Mouse (Mus musculus) megakaryocyte, adult 5-6 weeks (primary cell): Measurements from ENCODE around the gene Efcab7. TPM values are rescaled to one million over a fixed set of nuclear protein-coding genes. Genes with fewer than 3 reads are reported as not detected.

ENCODE experiments used
- ATAC-seq: 2 replicates; pipeline ENCODE4 v1.8.0; 2016; ENCODE audit warnings: mild to moderate bottlenecking, inconsistent platforms; ENCODE audit not compliant: poor library complexity, severe bottlenecking
- total RNA-seq, 2 experiments: library from RNA; stranded (forward) in 1 of 2; stranded (reverse) in 1 of 2; fragments of 153-499, 151-499 nt in 1 of 2; fragments of 221-1000, 200-1000 nt in 1 of 2; gene quantifications; 2 replicates each; pipeline versions ENCODE4 v1.2.3 to v1.2.4; 2015 to 2017

Efcab7 gene
- total RNA-seq (2015) (2.1 and 11.8 TPM in 2 replicates), total RNA-seq (2017) (1.4 and 1.6 TPM in 2 replicates)

DNA sequence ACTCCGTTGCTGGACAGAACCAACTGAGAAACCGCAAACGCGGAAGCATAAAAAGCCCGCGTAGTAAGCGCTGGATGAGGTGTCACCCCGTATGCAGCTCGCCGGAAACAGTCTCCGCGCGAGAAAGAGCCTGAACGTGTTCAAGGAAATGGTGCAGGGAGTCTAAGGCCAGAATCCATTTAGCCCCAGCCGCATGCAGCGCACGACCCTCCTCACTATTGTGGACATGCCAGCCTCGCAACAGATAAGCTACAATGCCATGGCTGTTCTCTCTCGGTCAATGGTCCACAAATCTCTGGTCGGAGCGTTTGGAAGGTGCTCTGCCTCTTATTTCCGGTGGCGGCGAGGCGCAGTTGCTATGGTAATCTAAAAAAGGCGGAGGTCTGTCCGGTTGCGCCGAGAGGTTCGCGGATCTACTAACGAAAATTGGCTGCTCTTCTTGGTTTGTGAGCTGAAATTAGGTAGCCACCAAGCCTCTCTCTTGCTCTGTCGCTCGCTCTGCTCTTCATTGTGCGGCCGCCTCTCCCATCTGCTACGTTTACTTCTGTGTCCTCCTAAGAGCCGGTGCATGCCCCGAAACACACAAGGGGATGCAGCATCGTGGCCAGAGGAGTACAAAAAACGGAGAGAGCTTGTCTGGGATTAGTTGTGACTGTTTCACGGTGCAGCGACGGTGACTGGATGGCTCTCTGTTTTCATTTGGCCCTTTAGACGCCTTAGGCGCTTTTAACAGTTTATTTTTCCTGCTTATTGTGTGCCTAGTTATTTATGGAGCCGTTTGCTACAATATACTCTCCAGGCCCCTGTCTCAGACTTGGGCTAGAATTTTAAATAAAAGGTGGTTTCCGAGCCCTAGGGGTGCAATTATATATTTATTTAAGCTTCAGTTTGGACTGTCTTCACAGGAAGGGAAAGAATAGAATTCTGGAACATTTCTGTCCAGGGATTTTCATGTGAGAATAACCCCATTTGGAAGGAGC, at the start of gene Efcab7:
Gene Efcab7 (plus strand): TSS at position 105 of the 980 bp plus-strand sequence.
- peak; percentile 96 for ATAC-seq

DNA sequence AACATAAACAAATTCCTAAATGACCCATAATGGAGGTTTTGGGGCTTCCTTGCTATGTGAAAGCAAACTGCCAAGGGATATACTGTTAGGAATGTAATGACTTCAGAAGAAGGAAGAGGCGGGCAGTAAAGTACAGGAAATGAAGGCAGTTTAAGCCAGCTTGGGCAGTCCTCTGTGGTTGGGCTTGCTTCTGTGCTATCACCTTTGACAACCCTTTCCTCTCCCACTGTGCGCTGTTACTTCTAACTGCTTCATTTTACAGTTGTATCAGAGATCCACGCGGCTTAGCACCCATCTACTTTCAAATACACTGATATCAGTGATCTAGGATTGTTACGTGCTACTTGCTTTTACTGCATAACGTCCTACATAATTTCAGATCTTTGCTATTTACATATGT, 36.6 kb upstream of the Efcab7 start:
- ATAC-seq, result no peak

DNA sequence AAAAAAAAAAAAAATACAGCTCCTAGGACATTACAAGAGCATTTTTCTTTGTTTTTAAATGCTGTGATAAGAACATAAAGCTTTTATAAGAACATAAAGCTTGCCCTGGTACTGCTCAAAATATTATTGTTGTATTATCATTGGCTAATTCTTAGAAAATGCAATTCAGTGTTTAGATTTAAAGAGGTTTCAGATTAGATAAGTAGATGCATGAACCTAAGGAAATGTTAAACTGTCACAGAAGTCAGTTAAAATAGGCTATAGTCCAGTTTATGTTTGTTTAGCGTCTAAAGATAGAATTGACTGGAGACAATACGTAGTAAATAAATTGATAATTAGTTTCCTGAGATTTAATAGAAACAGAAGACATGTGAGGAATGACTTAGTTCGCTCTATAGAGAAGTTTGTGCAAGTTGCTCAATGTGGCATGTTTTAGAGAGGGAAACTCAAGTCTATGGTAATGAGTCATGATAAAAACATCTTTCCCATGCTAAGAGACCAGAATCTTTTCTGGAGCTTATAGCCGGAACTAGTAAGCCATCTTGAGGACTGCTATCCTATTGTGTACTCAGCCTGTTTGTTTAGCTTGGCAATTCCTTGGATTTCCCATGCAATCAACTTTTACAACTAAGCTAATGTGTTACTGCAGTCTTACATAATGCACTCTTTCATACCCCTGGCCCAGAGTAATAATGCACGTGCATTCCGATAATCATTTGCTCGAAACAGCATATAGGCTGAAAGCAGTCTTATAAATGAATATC, 12.1 kb upstream of the Efcab7 start:
- no peak for ATAC-seq

DNA sequence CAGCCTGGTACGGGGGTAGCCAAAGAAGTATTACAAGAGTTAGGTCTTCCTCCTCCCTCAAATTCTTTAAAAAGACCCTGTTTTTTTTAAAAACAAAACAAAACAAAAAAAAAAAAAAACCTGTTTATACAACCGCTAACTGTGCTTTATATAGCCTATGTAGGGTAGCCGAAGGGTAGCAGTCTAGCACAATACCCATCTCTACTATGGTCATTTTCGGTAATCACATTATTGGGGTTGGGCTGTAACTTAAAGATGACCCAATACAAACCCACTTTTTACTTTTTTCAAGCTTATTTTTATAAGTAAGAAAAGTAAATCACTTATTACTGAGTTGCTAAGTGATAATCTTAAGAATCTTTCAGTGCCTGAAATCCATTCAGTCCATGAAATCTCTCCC, 661 bp upstream of the Efcab7 start:
- no peak for ATAC-seq

DNA sequence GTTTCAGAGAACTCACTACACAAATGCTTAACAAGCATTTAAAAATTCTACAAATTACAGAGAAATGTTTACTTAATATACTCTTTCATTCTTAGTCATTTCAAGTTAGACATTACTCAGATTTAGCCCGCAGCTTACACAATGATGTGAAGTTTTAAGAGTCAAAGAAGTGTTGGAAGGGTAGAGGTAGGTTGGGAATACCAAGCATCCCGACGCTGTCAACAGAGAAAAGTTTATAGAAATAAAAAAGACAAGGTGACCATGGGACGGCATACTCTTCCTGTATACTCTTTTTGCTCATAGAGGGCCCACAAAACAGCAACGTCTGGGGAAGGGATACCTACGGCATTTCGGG, 282 bp upstream of the Efcab7 start:
- ATAC-seq, result no peak

DNA sequence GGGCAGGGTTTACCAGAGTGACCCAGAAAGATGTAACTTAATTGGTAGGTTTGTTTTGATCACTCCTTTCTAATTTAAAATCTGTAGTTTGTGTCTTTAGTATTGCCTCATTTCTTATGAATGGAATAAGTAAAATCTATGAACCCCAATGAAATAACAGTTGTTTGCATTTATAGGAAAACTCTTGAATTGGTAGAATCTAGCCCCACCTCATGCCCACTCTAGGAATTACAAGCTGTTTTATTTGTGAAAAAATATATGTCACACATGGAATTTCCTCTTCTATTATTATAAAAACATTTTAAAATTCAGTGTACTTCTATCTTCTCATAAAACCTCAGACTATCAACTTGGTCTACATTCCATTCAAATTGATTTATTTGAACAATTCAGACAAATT, 52.9 kb downstream of the Efcab7 start:
- no peak for ATAC-seq

DNA sequence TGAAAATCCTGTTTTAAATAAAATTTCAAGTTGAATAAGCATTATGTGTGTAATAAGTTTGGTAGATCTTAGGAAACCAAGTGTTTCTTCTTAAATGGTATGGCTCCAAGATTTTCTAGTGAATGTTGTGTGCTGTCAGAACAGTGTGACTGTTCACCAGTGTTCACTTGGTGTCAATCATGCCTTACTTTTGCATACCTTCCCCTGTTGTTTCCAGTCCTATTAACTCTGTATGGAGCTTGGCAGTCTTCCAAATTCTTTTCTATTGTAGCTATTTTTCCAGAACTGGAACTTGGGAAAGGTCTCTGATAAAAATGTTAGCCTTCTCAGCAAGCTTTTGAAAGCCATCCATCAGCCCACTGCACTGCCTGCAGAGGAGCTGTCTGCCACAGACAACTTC, 53.4 kb downstream of the Efcab7 start:
- no peak for ATAC-seq

DNA sequence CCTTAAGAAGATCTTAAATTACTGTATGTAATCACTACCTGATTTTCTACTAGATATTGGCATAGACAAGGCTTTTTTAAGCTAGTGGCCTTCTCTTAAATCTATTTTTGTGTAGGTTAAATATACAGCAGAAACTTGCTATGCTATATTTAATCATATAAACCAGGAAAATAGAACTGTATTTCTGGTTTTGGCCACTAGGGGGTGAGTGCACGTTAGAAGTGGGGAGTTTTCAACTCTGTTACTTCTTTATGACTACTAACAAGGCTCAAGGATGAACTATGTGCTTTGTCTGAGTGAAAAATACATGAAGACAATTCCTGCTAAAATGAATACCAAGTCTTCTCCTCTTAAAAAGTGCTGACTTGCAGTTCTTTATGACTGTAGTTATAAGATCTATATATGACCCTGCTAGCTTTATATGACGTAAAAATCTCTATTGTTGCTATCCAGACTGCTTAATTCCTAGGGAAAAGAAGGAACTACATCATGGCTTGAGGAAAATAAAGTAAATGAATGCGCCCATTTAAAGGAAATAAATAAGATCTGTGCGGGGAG, 85.0 kb downstream of the Efcab7 start:
- peak; percentile 57; the same call in 1 of the 2 replicates for ATAC-seq

DNA sequence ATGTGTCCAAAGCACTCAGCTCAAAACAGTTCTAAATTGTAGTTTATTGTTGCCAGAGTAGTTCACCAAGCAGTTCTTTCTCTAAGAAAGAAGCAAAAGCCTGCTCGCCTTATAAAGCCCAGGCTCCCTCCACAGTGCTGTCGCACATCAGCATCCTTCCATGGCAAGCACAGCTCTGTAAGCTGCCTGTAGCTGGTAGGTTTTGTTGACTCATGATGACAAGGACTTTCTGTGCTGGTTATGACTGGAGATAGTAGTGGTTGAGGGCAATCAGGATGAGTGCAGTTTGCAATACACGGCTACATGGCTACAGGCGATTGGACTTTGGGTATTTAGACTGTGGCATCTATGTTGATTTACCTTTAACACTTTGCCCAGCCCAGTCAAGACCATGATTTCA, 97.4 kb downstream of the Efcab7 start:
- no peak for ATAC-seq

DNA sequence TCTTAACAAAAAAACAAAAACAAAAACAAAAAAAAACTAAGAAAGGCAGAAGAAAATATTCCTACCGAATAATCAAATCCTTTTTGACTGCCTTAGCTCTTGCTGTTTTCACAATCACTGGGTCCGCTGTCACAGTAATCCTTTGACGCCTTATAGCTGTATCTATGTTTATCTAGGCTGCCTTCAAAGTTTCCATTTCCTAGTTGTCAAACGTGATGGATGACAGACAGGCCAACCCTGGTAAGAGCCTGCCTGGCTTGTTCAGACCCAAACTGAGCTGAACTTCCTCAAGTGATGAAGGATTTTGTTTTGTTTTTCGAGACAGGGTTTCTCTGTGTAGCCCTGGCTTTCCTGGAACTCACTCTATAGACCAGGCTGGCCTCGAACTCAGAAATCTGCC, 99.5 kb downstream of the Efcab7 start:
- ATAC-seq, result no peak

DNA sequence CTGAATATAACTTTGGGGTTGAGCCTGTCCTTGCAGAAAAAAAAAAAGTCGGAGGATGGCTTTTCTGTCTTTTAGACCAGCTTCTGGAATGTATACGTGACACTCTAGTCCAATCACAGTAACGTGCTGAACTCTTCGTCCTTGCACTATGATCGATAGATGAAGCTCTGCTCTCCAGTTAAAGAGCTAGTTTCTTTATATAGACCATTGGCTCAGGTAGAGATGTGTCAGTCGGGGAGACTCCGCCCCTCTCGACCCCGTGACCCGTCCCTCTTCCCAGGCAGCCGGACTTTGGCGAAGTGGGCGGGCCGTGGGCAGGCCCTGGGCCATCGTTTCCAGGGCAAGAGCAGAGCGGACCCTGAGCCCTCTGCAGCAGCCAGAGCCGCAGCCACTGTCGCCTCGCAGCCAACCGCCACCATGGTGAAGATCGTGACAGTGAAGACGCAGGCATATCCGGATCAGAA, 100.2 kb downstream of the Efcab7 start, which contains the start of gene Pgm1:
Gene Pgm1 (plus strand): TSS at position 266 of the 464 bp plus-strand sequence.
- peak; percentile 86 for ATAC-seq

DNA sequence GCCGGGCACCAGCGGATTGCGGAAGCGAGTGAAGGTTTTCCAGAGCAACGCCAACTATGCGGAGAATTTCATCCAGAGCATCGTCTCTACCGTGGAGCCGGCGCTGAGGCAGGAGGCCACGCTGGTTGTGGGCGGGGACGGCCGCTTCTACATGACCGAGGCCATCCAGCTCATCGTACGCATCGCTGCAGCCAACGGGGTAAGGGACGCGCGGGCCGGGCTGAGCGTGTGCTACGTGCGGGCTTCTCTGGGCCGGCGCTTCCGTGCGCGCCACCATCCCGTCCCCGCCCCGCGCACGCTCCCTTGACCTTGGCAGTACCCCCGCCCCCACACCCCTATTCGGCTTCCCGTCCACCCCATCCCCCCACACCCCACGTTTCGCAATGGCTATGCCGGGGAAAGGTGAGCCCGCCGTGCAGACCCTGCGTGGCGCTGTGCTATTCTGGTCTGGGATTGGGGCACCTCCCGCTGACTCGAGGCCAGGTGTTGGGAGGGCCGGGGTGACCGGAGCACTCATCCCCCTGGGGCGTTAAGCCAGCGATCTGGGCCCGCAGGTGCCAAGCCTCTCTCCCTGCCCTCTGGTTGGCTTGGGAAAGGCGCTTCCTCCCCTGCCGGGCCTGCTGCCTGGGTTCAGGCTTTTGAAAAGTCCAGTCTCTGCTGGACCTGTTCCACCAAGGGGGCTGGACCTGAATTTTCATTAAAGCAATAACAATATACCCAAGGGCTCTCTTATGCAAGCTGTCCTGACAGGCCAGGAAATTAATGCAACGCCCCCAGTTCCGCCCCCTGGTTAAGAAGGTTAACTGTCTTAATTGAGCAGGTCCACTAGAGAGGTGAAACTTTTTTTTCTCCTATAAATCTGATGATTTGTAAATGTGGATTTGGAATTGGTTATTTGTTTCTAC, 100.9 kb downstream of the Efcab7 start, which contains the start of gene Itgb3bp:
Gene Itgb3bp (minus strand): TSS at position 201 of the 905 bp plus-strand sequence.
- peak; percentile 76 for ATAC-seq

DNA sequence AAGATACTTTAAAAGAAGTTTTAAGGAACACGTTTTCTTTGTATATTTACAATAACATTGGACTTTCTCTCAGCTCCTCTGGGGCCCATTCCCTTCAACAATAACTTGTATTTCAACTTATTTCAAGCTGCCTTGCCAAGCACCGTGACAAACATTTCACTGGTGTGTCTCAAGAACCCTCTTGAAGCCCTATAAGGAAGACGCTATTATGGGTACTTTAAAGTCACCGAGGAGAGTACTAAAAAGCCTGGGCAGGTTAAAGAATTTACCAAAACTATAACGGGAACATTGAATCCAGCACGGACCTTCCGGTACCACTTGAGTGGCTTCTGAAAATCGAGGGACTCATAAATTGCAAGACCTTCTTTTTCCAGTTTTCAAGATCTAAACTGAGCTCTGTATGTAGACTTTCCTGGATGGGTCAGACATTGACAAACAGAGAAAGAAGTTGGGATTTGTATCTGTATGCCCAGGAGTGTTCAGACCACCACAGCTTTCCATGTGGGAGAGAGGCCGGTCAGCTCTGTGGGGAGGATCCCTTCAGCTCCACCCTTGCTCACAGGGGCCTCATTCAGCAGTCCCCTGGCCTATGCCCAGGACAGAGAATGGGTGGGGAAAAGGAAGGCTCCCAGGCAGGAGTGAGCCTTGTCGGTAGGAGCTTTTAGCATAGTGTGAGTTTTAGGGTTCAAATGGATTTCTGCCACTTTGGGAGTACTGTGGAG, 101.7 kb downstream of the Efcab7 start:
- ATAC-seq, result no peak

DNA sequence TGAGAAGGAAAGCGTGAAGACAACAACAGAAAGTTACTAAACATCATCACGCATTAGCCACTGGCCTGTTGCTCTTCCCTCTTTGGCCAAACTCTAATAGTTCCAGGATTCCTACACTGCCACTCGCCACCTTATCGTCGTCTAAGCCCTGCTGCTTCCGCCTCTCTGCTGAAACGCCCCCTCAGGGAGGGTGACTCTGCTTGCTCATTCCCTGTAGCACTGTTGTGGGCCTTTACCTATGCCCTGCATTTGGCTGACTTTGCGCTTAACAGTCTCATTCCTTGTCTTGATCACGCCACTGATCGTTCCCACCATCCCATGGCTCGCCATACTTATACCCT, 102.2 kb downstream of the Efcab7 start:
- no peak for ATAC-seq

DNA sequence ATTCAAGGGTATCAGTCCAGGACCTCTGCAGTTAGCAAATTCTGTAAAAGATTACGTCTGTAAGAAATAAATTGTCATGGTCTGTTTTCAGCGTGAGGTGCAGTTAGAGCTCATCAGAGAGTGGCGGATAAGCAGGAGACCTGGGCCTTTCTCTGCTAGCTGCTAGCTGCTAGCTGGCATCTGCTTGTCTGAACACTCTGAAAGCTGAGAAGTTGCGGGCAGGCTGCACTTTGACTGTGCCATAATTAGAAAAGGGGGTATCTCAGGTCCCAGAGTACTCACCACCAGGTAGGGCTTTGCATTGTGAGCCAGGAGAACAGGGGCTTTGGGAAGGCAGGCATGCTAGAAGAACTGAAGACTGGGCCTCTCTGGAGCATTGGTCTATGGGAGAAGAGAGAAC, 102.8 kb downstream of the Efcab7 start:
- no peak for ATAC-seq

DNA sequence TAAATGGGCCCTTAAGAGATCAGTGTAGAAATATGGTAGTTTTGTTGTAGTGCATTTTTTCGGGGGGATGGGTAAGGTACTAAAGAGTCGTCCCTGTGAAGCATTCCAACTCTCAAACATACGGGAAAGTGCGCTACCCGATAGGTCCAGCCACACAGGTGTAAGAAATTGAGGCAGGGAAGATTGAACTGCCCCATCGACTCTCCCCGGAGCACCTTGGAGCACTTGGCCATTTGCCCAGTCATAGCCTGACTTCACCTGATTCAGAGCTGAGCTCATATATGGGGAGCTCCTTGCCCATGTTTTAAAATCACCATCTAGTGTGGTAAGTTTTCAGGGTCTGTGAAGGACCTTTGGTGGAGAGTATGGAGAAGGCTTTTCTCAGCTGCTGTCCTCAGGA, 105.9 kb downstream of the Efcab7 start:
- ATAC-seq, result no peak

DNA sequence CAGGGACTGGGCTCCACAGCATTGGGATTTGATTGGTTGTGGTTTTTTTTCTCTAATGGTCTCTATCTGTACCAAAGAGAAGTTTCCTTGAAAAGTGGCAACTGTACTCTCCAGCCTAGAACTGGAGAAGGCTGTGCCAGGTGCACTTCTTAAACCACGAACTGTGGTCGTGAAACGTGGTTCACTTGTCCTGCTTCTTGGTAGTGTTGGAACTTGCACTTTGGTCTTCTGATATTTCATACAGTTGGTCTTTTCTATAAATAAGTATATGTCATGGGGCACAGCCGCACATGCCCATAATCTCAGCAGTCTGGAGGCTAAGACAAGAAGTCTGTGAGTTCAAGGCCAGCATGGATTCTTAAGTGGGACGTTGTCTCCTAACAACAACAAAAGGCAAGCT, 107.3 kb downstream of the Efcab7 start:
- ATAC-seq, result no peak

DNA sequence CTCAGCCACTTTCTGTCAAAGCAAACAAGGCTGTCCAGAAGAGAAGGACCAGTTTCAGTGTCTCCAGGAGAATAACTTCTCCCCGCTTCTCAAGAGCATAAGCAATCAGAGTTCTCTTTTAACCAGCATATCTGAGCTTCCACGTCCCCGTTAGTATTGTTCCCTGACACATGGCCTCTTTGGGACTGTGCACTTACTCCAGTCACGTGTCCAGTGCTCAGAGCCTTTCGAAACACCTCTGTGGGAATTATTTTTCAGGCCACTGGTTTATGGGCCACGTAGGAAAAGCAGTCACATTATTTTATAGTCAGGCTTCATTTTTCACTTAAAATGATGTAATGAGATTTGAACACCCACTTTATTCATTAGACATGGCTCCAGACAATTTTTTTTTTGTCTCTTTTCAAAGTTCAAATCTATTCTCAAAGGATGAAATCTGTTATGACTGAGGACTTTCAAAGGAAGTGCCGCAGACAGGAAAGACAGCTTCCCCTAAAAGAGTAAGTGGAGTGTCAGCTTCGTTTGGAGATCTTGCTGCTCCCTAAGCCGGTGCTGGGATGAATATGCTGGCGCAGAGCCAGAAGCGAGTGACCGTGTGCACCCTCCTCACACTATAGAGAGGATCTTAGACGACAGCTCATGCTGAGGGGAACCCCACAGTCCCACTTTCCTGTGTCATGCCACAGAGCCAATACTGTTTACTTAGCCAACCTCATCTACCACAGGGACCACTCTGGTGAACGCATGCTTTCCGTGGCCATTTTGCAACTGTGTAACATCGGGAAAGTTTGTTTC, 110.9 kb downstream of the Efcab7 start:
- no peak for ATAC-seq
